Mouse (Mus musculus): ENCODE results near the gene Macrod1.
"Not testable (repeated sequence)": the region's sequence is repeated elsewhere in the genome, so short reads cannot be mapped to it uniquely, and the experiment has no call there.

Gene Macrod1

DNA sequence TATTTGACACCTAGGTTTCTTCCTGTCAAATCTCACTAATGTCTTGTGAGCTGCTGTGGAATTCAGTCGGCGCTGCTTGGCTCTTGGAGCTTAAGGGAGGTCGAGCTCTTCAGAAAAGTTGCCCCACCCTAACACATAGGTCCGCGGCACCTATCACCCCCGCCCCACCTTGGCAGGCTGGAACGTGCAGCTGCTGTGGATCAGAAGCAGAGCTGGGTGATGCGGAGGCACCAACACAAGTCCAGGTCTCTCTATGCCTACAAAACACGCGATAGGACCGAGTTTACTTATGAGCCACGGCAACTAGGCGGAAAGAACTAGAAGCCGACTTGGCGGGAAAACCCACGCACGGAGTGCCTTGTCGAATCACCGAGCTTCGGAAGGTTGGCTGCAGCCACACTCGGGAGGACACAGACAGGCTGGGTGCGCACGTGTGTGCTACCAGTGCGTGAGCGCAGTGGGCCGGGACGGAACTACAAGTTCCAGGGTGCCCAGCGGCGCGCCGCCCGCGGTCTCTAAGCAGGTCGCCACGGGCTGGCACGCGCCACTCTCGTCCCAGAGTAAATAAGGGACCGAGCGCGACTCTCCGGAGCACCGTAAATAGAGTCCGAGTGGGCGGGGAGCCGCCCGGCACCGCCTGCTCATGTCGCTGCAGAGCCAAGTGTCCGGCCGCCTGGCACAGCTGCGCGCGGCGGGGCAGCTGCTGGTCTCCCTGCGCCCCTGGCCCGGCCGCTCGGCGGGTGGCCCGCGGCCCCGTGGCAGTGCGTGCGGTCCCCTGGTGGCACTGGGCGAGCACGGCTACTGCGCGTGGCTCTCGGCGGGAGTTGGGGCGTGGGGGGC lies at the start of gene Macrod1:
Macrod1 (plus strand) TSS at position 563 of the 840 bp plus-strand sequence.
- DNase-seq (ENCODE audit: low spot score), result peak; percentile 47

DNA sequence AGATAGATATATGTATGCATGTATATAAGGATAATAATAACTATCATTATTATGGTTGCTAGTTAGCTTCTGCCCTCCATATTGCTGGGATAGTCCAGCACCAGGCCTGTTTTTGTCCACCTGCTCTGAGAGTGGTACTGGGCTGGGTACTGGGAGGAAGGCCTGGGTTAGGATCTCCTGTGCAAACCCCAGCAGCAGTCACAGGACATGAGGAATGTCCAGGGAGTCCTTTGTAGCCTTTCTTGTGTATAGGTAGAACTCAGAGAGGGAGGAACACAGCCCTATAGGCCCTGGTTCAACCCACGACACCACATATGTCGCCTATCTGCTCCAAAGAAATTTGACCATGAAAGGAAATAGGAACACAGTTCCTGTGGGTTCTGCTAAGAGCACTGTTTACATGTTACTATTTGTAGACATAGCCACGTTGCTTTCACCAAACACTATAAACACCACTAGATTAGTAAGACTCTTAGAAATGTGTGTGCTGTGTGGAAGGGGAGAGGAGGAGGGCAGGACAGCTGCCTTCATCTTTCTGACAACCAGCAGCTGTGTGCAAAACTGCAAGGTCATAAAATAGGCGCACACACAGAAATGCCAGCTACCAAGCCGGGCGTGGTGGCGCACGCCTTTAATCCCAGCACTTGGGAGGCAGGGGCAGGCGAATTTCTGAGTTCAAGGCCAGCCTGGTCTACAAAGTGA lies 49.6 kb upstream of the Macrod1 start:
- no peak for DNase-seq (ENCODE audit: low spot score)

DNA sequence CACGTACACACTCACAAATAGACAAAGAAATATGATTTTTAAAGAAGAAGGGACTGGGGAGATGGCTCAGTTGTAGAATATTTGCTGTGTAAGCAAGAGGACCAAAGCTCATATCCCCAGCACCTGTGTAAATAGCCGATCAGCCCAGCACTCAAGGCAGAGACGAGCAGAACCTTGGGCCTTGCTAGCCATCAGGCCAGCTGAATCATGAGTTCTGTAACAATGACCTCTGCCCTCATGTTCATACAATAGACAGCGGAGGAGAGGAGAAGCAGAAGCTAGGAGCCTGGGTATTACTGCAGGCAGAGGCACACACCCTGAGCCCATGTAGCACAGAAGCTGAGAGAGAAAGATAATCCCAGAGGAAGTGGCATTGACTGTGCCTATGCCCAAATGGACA lies 44.2 kb upstream of the Macrod1 start:
- DNase-seq (ENCODE audit: low spot score), result peak; percentile 73

- no peak for DNase-seq (ENCODE audit: low spot score)
Measured at GRCm38 (mm10) chr19:7013984-7014383, 42.6 kb upstream of the Macrod1 start.

DNA sequence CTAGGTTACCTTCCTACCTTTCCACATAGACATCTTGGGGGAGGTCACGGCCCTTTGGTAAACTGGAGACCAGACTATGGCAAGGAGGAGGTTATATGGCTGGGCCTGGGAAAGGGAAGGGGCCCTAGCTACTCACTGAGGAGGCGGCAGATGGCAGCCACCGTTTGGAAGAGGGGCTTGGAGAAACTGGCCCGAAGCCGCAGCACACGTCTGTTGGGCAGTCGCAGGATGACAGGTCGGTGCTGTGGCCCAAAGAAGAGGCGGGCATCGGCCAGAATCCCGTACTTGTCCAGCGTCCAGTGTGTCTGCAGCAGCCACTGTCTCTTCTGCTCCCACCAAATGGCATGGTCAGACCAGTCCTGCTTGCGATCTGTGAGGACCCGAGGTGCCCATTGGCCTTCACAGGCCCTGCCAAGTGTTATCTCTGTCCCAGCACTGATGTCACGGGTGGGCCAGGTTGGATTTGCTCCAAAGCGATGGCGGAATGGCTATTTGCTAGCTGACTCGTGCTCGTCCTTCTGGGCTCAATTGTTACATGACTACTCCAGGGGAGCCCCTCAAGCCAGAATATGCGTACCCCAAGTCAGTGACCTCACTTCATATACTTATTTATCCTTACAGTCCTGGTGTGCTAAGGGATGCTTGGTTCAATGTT lies 42.0 kb upstream of the Macrod1 start:
- DNase-seq (ENCODE audit: low spot score), result no peak

GRCm38 (mm10) chr19:7017541-7018457 lies 38.8 kb upstream of the Macrod1 start:
- no peak for DNase-seq (ENCODE audit: low spot score)

GRCm38 (mm10) chr19:7018546-7018945 lies 38.1 kb upstream of the Macrod1 start:
- DNase-seq (ENCODE audit: low spot score), result no peak

DNA sequence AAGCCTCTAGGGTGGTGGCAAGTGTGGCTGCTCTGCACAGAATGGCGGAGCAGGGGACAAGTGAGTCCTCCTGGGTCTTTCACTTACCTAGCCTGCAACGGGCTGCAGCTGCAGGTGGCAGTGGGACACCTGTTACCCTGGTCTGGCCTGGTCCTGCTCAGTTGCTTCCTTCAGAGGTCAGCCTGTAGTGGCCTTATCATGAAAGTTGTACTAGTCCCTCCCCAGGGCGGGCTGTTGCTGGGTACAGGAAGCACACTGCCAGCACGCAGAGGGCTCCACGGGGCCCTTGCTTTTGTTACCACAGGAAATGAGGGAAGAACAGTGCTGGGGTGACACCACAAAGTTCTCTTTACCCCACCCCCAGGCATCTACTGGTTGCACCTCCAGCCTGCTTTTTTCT lies 37.4 kb upstream of the Macrod1 start, which contains the start of gene Fermt3:
Fermt3 (minus strand) TSS at position 279 of the 400 bp plus-strand sequence.
- no peak for DNase-seq (ENCODE audit: low spot score)

- no peak for DNase-seq (ENCODE audit: low spot score)
Measured at GRCm38 (mm10) chr19:7020224-7020641, 36.4 kb upstream of the Macrod1 start.

DNA sequence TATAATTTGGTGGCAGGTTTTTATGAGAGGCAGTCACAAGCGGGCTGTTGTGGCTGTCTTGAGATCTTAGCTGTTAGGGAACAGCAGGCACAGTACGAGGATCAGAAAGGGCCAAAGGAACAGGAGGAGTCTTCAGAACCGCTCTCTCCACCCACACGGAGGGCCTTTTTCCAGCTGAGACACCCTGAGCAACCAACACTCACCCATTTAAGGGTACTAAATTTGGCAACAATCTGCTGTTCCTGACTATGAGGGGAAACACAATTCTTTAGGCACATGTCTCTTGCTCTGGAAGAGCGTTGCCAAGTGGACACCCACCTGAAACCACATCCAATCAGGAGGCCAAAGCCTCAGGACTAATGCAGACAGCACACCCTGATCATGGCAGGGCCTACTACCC lies 27.1 kb upstream of the Macrod1 start:
- no peak for DNase-seq (ENCODE audit: low spot score)

DNA sequence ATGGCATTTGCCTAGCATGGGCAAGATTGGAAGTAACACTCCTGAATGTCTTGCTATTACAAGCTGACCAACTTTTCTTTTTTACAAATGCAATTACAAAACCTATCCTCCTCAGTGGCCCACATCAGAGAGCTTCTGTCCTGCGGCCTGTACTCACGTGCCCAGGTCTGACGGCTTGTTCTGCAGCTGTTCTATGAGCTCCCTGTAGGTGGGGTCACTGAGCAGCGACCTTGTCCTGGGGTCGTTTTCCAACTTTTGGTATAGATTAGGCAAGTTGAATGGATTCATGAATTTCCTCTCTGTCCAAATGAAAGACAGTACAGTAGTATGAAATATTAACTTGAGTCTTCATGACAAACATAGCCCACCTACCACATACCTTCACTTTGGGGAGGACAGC lies 22.6 kb upstream of the Macrod1 start:
- no peak for DNase-seq (ENCODE audit: low spot score)

- DNase-seq (ENCODE audit: low spot score), result peak; percentile 50
Measured at GRCm38 (mm10) chr19:7039088-7039720, 17.4 kb upstream of the Macrod1 start.

DNA sequence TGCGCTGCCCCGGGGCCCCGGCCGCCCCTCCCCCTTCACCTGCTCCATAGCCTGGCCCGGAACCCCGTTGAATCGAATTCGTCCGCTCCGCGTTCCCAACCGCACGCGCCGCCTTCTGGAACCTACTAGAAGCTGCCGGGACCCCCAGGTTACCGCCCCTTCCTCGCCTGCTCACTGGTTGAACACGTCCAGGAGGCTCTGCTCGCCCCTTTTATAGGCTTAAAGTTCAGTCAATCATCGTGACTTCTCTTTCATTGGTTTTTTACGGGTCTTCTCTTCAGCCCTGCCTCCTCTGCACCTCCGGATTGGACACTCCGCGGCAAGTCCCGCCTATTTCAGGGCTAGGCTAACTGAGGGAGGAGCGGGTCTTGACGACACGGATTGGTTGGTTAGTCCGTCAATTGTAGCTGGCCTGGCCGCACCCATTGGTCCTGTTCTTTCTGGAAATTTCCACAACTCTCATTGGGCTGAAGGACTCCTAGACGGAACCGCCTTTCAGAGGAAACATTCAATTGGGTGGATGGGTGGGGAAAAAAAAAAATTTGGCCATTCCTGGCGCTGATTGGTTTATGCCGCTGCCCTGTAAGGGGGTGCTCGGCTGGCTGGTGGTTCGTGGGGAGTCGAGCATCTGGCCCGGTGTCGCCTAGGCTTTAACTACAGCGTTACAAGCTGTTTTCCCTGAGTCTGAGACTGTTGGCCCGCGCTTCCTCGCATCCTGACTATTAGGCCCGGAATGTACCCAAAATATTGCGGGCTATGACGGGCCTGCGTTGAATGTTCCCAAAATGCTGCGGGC lies 16.6 kb upstream of the Macrod1 start, which contains the start of gene Stip1:
Stip1 (minus strand) TSS at position 127 of the 796 bp plus-strand sequence.
- DNase-seq (ENCODE audit: low spot score), result peak; percentile 100

GRCm38 (mm10) chr19:7040637-7041130 lies 15.9 kb upstream of the Macrod1 start:
- DNase-seq (ENCODE audit: low spot score), result no peak

DNA sequence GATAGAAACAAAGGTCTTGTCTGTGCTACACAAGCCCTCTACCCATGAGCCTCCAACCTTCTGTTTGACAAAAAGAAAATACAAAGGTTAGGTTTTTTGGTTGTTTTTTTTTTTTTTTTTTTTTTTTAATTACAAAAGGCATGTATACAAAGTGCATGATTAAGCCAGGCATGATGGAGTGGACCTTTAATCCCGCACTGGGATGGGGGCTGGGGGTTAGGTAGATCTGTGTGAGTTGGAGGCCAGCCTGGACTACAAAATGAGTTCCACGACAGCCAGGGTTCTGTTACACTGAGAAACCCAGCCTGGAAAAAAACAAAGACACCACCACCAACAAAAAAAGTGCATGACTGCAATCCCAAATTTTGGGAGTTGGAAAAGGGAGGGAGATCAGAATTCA lies 15.4 kb upstream of the Macrod1 start:
- no peak for DNase-seq (ENCODE audit: low spot score)

DNA sequence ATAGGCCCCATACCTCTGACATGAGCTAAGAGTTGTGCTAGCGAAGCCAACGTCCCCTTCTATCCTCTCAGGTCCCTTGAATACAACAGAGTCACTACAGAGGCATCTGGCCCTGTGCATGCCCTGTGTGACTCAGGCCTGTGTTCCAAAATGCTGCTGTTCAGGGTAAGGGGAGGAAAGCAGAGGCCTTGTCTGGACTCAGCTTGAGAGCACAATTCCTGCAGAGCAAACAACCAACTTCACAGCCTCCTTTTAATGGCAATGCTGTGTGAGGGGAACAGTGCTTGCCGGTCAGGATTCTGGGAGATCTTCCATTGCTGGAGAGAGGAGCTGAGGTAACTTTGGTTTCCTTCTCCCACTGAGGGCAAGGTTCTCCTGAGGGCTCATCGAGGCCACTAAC lies 12.3 kb upstream of the Macrod1 start:
- DNase-seq (ENCODE audit: low spot score), result no peak

GRCm38 (mm10) chr19:7044706-7045105 lies 11.9 kb upstream of the Macrod1 start:
- DNase-seq (ENCODE audit: low spot score), result no peak

- not testable (repeated sequence) for DNase-seq (ENCODE audit: low spot score)
Measured at GRCm38 (mm10) chr19:7053382-7053781, 3.2 kb upstream of the Macrod1 start.

GRCm38 (mm10) chr19:7054772-7055171 lies 1.8 kb upstream of the Macrod1 start:
- no peak for DNase-seq (ENCODE audit: low spot score)

DNA sequence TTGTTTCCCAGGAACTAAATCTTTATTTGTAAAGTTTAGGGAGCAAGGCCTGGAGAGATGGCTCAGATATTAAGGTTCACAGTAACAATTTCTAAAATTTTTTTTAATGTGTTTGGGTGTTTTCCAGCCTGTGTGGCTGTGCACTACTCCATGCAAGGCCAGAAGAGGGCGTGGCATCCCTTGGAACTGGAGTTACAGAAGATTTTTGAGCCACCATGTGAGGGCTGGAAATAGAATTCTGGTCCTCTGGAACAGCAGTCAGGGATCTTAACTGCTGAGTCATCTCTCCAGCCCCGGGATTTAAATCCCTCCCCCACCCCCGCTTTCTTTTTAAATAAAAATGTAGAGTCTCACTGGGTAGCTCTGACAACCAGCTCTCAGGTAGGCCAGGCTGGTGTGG lies 1.4 kb upstream of the Macrod1 start:
- no peak for DNase-seq (ENCODE audit: low spot score)

All from yolk sac, embryonic 10.5 days (tissue).